Mouse (Mus musculus) right cerebral cortex, postnatal 36 days (tissue): ENCODE data around the gene Psmd2.

ENCODE experiments used
- DNase-seq, 2 experiments: peaks; one replicate each; pipeline ENCODE4 v3.0.0; 2022; ENCODE audit warnings: low spot score in 2 of 2, mixed read lengths in 1 of 2

The Psmd2 gene

GRCm38 (mm10) chr16:20701729-20702521 lies 50.5 kb downstream of the Psmd2 start:
- DNase-seq = no peak

- no peak for DNase-seq
Observed at GRCm38 (mm10) chr16:20702522-20702893, 51.1 kb downstream of the Psmd2 start.

GRCm38 (mm10) chr16:20703071-20703470 lies 51.6 kb downstream of the Psmd2 start:
- DNase-seq = no peak

GRCm38 (mm10) chr16:20703699-20704400 lies 52.4 kb downstream of the Psmd2 start:
- no peak for DNase-seq

GRCm38 (mm10) chr16:20705786-20706185 lies 54.3 kb downstream of the Psmd2 start:
- no peak for DNase-seq

- no peak for DNase-seq
Observed at GRCm38 (mm10) chr16:20706407-20707055, 55.1 kb downstream of the Psmd2 start.

GRCm38 (mm10) chr16:20708220-20708938 lies 56.9 kb downstream of the Psmd2 start:
- no peak for DNase-seq

GRCm38 (mm10) chr16:20708939-20709734 lies 57.7 kb downstream of the Psmd2 start:
- no peak for DNase-seq

GRCm38 (mm10) chr16:20710370-20710769 lies 58.9 kb downstream of the Psmd2 start:
- no peak for DNase-seq

- no peak for DNase-seq
Observed at GRCm38 (mm10) chr16:20710810-20711209, 59.4 kb downstream of the Psmd2 start.

GRCm38 (mm10) chr16:20712190-20712589 lies 60.7 kb downstream of the Psmd2 start:
- DNase-seq = no peak

- no peak for DNase-seq
Observed at GRCm38 (mm10) chr16:20712889-20713288, 61.4 kb downstream of the Psmd2 start.
